Mouse (Mus musculus): Measurements from ENCODE around the gene Cgnl1.
A peak's percentile ranks its signal among the peaks of the same experiment; 100 is the strongest.
"Not testable (repeated sequence)": the region's sequence is repeated elsewhere in the genome, so short reads cannot be mapped to it uniquely, and the experiment has no call there.

The Cgnl1 gene

GRCm38 (mm10) chr9:71620116-71620515 lies 151.3 kb downstream of the Cgnl1 start:
- DNase-seq = not testable (repeated sequence)

GRCm38 (mm10) chr9:71617363-71617762 lies 154.0 kb downstream of the Cgnl1 start:
- peak; percentile 58 for DNase-seq

GRCm38 (mm10) chr9:71616185-71616584 lies 155.2 kb downstream of the Cgnl1 start:
- DNase-seq = peak; percentile 88

- peak; percentile 56 for DNase-seq
Observed at GRCm38 (mm10) chr9:71614643-71615042, 156.8 kb downstream of the Cgnl1 start.

GRCm38 (mm10) chr9:71612981-71613380 lies 158.4 kb downstream of the Cgnl1 start:
- no peak for DNase-seq

- DNase-seq = no peak
Observed at GRCm38 (mm10) chr9:71611876-71612275, 159.5 kb downstream of the Cgnl1 start.

GRCm38 (mm10) chr9:71609010-71609409 lies 162.4 kb downstream of the Cgnl1 start:
- DNase-seq = no peak

GRCm38 (mm10) chr9:71606296-71607057 lies 164.9 kb downstream of the Cgnl1 start:
- no peak for DNase-seq

- no peak for DNase-seq
Observed at GRCm38 (mm10) chr9:71604914-71605635, 166.3 kb downstream of the Cgnl1 start.

GRCm38 (mm10) chr9:71599861-71600260 lies 171.5 kb downstream of the Cgnl1 start:
- DNase-seq = no peak

- DNase-seq = no peak
Observed at GRCm38 (mm10) chr9:71596888-71597287, 174.5 kb downstream of the Cgnl1 start.

GRCm38 (mm10) chr9:71592577-71593285 lies 178.7 kb downstream of the Cgnl1 start:
- no peak for DNase-seq

GRCm38 (mm10) chr9:71591938-71592548 lies 179.4 kb downstream of the Cgnl1 start, which contains the start of gene Myzap:
Gene Myzap (minus strand): TSS chr9:71592360.
- DNase-seq = peak; percentile 93

- no peak for DNase-seq
Observed at GRCm38 (mm10) chr9:71591106-71591505, 180.3 kb downstream of the Cgnl1 start.

GRCm38 (mm10) chr9:71589771-71590170 lies 181.6 kb downstream of the Cgnl1 start:
- no peak for DNase-seq

- DNase-seq = no peak
Observed at GRCm38 (mm10) chr9:71588930-71589592, 182.3 kb downstream of the Cgnl1 start.

GRCm38 (mm10) chr9:71586408-71586807 lies 185.0 kb downstream of the Cgnl1 start:
- peak; percentile 42 for DNase-seq

- DNase-seq = no peak
Observed at GRCm38 (mm10) chr9:71582771-71583170, 188.6 kb downstream of the Cgnl1 start.

- DNase-seq = no peak
Observed at GRCm38 (mm10) chr9:71578896-71579564, 192.4 kb downstream of the Cgnl1 start.

Data from kidney, postnatal 14 days (tissue).